Mouse (Mus musculus): ENCODE results near the gene Pyy.

The Pyy gene

DNA sequence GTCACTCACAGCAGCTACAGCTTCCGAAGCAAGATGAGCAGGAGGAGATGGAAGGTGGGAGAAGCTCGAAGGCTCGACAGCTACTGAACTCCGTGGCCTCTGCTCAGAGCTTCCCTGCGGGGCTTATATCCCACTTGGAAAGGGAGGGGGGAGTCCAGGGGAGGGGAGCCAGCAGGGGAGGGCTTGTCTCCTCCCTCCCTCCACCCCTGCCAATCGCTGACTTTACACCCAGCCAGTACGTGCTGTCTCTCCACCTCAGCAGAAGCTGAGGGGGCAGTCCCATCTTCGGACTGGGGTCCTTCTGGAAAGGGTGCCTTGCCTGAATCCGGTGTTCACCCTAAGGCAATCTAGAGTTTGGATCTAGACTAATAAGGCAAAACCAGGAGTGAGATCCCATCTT lies at the start of gene Pyy:
Gene Pyy, minus strand, starts transcription at position 101 of the 400 bp plus-strand sequence.
- in situ Hi-C loops (cut with MboI): no loop called here

DNA sequence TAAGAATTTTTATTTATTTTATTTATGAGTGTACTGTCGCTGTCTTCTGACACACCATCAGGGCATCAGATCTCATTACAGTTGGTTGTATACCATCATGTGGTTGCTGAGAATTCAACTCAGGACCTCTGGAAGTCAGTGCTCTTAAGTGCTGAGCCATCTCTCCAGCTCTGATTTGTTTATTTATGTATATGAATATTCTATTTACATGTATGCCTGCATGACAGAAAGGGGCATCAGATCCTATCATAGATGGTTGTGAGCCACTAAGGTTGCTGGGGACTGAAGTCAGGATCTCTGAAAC lies 49.1 kb upstream of the Pyy start:
- in situ Hi-C loops (cut with MboI): no loop called here

DNA sequence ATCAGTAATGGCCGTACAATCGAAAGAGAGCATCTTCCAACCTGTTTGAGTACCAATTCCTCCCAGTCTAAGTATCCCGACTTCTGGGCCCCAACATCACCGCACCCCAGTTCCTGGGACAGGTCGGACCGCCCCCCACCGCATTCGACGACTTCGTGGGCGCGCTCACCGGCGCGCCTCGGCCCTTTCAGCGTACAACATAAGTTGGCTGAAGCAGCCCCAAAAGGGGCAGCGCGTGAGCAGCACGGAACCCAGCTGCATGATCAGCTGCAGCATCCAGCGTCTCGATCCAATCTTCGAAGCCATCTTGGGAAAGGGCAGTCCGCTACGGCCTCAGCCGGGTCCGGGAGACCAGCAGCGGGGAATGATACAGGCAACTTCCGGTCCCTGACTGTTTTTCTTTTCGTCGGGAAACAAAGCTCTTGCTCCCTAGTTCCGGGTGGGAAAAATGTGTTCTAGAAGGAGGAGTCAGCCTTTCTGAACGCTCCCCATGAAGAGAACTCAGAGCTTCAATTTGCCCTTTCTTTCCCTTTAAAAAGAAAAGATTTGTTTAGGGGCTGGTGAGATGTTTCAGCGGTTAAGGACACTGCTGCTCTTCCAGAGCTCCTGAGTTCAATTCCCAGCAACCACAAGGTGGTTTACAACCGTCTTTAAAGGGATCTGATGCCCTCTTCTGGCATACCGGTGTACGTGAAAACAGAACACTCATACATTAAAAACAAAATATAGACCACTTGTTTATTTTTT lies 48.6 kb upstream of the Pyy start, which contains the start of gene Tmem101:
Gene Tmem101, minus strand, starts transcription at position 366 of the 747 bp plus-strand sequence.
- in situ Hi-C loops (cut with MboI): no loop called here

DNA sequence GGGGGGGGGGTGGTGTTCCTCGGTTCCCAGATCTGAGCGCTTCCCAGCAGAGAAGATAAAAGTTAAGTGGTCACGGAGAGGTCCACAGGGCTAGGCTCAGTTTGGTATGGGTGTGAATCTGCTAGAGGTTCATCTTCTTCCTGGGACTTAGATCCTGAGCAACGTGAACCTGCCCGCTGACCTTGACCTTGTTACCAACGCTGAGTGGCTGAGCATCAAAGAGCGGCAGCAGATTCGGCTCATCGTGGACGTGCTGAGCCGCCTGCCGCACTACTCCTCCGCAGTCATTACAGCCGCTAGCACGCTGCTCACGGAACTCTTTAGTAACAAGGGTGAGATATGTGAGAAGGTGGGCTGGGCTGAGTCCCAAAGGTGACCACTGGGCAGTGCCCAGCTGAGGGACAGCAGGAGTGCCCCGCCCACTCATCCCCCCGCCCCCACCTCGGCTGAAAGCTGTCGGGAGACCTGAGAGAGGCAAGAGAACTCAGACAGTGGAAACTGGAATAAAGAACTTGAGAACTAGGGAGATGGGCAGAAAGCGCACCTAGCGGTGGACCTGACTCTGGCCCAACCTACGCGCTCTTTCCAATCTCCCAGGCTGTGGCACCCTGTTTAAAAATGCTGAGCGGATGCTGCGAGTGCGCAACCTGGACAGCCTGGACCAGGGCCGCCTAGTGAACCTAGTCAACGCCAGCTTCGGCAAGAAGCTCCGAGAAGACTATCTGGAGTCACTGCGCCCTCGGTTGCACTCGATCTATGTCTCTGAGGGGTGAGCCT lies 39.8 kb upstream of the Pyy start:
- in situ Hi-C loops (cut with MboI): no loop called here

DNA sequence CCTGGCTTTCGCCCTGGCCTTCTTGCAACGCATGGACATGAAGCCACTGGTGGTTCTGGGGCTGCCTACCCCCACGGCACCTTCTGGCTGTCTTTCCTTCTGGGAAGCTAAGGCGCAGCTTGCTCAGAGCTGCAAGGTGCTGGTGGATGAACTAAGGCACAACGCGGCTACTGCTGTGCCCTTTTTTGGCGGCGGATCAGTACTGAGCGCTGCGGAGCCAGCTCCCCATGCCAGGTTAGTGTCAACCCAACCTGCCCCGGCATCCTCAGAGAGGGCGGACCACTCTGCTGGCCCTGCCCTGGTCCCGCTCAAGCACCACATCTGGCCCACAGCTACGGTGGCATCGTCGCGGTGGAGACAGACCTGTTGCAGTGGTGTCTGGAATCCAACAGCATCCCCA lies 38.9 kb upstream of the Pyy start:
- in situ Hi-C loops (cut with MboI): no loop called here

DNA sequence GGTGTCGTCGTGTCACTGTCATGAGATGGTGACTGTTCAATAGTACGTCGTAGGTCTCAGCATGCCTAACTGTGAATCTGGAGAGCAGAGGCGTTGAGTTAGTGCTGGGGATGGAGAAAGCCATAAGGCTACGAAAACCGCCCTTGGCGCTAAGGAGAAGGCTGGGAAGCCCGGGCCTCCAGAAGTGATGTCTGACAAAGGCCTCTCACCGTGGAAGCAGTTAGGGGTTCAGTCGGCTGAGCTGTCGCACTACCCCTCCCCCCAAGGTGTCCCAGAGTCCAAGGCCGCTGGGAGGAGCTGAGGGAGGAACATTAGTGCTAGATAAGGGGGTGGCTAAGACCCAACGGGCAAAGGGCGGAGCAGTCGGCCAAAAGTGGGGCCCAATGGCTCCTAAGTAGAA lies 38.4 kb upstream of the Pyy start:
- in situ Hi-C loops (cut with MboI): no loop called here

DNA sequence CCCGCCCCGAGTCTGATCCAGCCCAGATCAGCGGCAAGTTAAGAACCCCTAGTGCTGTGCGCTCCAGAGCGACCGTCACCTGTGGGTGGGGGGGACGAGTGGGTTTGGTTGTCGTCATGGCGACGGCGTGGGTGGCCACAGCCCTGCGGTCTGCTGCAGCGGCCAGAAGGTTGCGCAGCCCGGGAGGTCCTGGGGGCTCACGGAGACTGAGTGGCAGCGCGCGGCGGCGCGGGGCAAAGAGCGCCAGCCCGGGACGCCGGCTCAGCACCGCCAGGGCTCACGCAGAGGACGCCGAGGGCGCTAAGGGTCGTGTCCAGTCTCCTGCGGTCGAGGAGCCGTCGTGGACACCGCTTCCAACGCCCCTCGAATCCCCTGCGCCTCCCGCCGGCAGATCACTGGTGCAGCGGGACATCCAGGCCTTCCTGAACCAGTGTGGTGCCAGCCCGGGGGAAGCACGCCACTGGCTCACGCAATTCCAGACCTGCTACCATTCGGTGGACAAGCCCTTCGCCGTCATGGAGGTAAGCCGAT lies 37.9 kb upstream of the Pyy start, which contains the start of gene Nags:
Gene Nags, plus strand, starts transcription at position 43 of the 531 bp plus-strand sequence.
- in situ Hi-C loops (cut with MboI): no loop called here

GRCm38 (mm10) chr11:102144957-102145470 lies 37.4 kb upstream of the Pyy start:
- in situ Hi-C loops (cut with MboI): no loop called here

GRCm38 (mm10) chr11:102142355-102142754 lies 34.7 kb upstream of the Pyy start:
- in situ Hi-C loops (cut with MboI): no loop called here

- in situ Hi-C loops (cut with MboI): no loop called here
Observed at GRCm38 (mm10) chr11:102140508-102140907, 32.9 kb upstream of the Pyy start.

DNA sequence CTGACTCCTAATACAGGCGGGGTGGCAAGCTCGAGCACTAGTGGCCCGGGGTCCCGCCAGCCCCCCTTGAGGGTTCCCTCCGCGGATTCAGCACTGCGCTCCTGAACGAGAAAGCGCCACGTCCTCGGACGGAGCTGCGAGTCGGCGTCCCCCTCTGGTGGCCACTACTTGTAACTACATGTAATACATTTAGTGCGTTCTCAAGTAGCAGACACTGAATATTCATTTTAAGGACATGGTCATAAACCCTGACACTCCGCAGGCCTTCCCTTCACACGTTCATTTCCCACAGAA lies 30.8 kb upstream of the Pyy start:
- in situ Hi-C loops (cut with MboI): no loop called here

DNA sequence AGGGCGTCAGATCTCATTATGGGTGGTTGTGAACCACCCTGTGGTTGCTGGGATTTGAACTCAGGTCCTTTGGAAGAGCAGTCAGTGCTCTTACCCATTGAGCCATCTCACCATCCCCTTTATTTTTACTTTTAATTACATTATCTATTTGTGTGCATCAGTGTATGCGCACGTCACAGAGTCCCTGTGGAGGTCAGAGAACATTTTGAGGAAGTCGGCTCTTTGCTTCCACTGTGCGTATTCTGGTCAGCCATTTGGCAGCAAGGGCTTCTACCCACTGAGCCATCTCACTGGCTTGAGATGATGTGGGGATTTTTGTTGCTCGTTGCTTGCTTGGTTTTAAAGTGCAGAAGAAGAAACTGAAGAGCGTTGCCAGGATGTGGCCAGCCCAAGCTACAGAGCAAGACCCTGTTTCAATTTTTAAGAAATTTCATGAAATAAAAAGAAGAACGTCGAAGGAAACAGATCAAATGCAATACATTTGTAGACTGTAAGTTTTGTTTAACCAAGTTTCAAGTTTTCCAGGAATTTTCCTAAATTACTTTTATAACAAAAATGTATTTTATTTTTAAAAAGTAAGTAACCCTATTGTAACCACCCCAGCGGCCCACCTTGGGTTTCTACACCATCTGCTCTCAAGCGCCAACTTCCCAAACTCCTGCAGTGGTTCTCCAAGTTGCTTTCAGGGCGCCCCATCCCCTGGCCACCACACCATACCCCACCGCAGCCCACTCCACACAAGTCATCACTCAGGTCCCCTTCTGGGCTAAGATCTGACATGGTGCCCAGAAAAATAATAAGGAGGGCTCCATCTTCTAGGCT lies 30.2 kb upstream of the Pyy start:
- in situ Hi-C loops (cut with MboI): no loop called here

DNA sequence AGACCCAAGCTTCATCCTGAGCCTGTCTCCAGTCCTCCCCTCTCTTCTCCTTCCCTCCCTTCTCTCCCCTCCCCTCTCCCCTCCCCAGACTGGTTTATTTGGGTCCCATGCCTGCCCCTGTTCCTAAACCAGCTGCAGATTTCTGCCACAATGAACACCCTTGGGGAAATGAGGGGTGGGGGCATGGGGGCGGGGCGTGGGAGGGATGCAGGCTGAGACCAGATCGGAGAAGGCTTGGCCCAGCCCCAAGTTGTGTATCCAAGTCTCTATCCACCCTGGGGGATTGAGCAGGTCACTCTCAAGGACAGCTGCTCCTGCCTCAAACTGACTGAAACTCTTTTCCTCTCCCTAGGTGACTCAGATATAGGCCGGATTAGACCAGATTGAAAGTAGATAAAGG lies 26.9 kb upstream of the Pyy start:
- in situ Hi-C loops (cut with MboI): no loop called here

DNA sequence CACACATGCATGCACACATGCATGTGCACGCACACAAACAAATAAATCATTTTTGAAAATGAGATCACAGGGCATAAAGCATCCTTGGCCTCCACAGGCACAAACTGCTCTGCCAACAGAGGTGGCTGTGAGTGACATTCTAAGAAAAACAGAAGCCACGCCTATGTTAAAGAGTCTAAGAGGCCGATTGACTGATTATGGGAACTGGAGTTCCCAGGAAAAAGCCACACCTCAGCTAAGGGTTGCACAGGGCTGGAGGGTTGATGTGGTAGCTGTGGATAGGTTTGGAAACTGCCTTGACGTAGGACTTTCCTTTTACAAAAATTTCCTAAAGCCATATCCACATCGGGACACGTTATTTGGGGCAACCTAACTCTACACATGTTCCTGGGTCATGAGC lies 9.8 kb upstream of the Pyy start:
- in situ Hi-C loops (cut with MboI): no loop called here

DNA sequence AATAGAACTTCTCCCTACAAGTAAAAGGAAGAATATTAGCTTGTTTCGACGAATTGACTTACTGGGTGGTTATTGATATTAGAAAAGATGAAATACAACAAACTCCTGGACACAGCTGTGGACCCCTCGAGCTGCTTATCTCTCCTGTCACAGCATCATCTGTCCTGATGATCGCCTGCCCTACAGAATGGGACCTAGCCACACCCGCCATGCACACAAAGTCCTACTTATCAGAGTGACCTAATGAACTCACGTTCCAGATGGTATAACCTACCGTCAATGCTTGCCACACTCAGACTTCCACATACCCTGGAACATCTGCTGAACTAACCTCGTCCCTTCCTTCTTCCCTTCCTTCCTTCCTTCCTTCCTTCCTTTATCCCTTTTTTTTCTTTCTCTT lies 8.6 kb upstream of the Pyy start:
- in situ Hi-C loops (cut with MboI): no loop called here

DNA sequence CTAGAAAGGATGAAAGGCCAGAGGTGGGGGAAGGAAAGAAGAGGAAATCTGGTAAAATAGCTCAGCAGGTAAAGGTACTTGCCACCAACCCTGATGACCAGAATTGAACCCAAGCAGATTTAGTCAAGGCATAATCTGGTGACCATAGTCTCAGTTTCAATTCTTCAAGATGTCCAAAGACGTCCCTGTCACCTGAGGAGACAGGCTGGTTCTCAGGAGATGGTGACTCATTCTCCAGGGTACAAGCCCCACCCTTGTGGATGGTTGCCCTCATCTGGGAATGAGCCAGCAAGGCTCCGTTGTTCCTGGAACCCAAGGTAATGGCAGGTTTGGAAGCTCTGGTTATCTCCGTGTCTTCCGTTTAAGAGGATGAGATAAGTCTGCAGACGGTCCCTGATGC lies 3.9 kb upstream of the Pyy start:
- in situ Hi-C loops (cut with MboI): no loop called here

DNA sequence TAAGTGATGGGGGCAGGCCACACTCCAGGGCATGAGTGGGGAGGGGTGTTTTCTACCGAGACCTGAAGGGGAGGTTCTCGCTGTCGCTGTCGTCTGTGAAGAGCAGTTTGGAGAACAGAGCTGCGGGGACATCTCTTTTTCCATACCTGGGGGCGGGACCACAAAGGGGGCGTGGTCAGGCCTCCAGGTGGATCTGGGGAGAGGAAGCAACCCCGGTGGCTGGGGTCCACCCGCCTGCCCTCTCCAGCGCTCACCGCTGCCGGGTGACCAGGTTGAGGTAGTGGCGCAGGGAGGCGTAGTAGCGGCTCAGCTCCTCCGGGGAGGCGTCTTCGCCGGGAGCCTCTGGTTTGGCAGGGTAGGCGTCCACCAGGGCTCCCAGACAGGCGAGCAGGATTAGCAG lies 721 bp downstream of the Pyy start:
- in situ Hi-C loops (cut with MboI): no loop called here

GRCm38 (mm10) chr11:102102485-102103258 lies 5.0 kb downstream of the Pyy start:
- in situ Hi-C loops (cut with MboI): no loop called here

DNA sequence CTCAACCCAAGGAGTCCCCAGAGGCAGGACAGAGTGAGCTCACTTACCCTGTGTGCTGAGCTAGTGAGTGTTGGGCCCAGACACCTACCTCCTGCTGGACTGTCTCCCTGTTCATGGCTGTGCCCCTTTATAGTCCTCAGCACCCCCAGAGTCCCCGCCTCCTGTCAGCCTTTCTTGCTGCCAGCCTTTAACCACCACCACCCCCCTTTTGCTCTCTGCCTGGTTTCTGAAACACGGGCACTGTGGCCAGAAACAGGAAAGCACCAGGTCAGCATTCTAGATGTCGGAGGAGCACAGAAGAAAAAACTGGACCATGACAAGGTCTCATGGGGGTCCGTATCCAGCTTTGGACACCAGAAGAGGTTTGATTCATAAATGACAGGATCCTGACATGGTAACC lies 6.4 kb downstream of the Pyy start, which contains the start of gene Ppy:
Gene Ppy, minus strand, starts transcription at position 101 of the 400 bp plus-strand sequence.
- in situ Hi-C loops (cut with MboI): no loop called here

GRCm38 (mm10) chr11:102096887-102097391 lies 10.7 kb downstream of the Pyy start:
- in situ Hi-C loops (cut with MboI): no loop called here

- in situ Hi-C loops (cut with MboI): no loop called here
Observed at GRCm38 (mm10) chr11:102096446-102096845, 11.2 kb downstream of the Pyy start.
